Mouse (Mus musculus) monocyte, adult 59 days (primary cell): ENCODE results near the gene Tspo2. TPM values are rescaled to one million over a fixed set of nuclear protein-coding genes. Genes with fewer than 3 reads are reported as not detected.

Experiments used
- total RNA-seq, 2 experiments: library from RNA; stranded (reverse); gene quantifications; one replicate each; pipeline ENCODE4 v1.2.4; 2023

The Tspo2 gene
- total RNA-seq, result not detected

GRCm38 (mm10) chr17:48451353-48451675, at the start of gene Tspo2:
Tspo2 (minus strand) TSS chr17:48451522.

DNA sequence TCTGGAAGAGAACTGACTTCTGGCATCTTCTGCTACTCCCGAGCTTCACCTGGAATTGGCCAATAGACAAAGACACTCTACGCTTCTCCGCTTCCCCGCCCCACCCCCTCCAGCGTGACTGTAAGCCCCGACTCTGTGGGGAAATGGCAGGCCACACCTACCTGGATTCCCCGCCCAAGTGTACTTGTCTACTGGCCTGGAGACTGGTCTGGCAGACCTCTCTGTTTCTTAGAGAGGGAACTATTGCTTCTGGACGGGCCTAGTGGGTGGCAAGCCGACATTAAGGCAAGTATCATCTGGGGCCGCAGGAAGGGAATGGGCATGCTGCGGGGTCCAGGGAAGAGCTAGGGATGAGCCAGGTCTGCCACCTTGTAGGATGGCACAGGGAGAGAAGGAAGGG, 3.4 kb upstream of the Tspo2 start, which contains the start of gene Unc5cl:
Gene Unc5cl (plus strand): TSS at position 214 of the 400 bp plus-strand sequence.

DNA sequence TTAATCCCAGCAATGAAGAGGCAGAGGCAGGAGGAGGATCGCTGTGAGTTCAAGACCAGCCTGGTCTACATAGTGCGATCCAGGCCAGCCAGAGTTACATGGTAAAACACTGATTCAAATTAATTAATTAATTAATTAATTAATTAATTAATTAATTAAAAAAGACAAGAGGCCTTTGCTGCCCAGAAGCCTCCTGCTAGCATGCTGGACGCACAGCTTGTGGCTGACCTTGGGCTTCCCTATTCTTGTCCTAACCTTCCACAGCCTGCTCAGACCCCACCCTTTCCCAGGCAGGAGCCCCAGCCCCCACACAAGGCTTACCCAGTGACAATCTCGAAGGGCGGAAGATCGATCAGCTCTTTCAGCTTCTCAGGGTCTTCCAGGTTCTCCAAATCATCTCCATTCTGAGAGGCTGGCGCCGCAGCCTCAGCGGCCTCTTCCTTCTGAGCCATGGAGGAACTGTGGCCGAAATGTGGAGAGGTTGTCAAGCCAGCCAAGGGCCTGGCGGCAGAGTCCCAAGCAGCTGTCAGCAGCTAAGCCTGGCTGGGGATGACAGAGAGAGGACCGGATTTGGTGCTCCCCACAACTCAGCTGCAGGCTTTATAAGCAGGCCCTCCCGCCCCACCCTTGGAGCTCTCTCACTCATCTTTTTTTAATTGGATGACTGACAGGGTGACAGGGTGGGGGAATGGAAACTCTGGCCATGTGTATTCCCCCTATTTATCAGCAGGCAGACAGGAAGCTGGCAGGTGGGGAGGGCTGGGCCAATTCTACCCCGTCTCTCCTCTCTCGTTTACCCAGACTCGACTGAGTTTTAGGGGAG, 19.0 kb downstream of the Tspo2 start, which contains the start of gene Apobec2:
Gene Apobec2 (minus strand): TSS at position 773 of the 823 bp plus-strand sequence.

DNA sequence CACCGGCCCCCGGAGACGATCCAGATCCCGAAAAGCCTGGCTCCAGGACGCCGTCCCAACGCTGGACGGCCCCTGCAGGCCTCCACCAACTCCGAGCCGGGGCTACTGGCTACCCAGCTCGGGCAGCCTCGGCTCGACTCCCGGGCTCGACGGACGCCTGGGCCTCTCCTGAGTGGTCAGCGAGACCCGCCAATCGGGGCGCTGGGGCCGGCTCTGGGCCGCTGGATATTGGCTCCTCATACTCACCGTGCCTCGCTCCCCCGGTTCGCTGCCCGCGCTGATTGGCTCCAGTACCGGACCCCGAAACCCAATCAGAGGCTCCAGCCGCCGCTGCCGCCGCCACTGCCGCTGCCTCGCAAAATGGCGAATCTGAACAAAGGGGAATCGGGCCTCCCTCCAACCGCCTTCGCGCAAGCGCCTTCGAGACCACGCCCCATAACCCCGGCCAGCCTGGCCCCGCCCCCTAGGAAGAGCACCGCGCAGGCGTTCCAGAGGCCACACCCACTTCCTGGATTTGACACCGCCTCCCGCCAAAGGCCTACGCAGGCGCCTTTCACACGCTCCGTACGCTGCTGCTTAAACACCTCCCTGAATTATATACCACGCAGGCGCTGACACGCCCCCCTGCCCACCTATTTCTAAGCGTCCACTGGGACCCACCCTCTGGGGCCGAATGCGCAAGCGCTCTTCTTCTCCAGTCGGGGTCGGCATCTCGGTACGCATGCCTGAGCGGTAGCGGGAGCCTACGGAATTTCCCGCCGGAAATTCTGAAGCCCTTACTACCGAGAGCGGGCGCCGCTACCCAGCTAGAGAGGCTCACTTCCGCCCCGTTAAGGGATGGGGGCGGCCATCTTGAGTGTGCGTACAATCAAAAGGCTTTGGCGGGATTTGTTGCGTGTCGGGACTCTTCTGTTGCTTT, 41.7 kb downstream of the Tspo2 start, which contains the start of the genes Nfya and Oard1:
Gene Nfya (minus strand): TSS at position 527 of the 919 bp plus-strand sequence.
Gene Oard1 (plus strand): TSS at position 635 of the 919 bp plus-strand sequence.

Other genes with a start within 250 kb of the Tspo2 start
- 100 to 1,000 TPM; 130 to 138 TPM for gene Trem1, start 218.8 kb downstream of the Tspo2 start, total RNA-seq
- 100 to 1,000 TPM; 138 to 143 TPM for gene Trem3, start 203.7 kb downstream of the Tspo2 start, total RNA-seq
- gene Treml4, start 187.2 kb downstream of the Tspo2 start, total RNA-seq, result 100 to 1,000 TPM; 470 to 487 TPM
- gene Treml2, start 152.0 kb downstream of the Tspo2 start, total RNA-seq, result 1 to 10 TPM; 6.4 to 8.9 TPM
- 10 to 100 TPM; 30.5 to 42.2 TPM for gene B430306N03Rik, start 135.4 kb downstream of the Tspo2 start, total RNA-seq
- 10 to 100 TPM; 31.5 to 31.9 TPM for gene Trem2, start 105.1 kb downstream of the Tspo2 start, total RNA-seq
- gene Treml1, start 91.6 kb downstream of the Tspo2 start, total RNA-seq, result 1 to 10 TPM; 1.6 to 3.2 TPM
- gene Nfya, start 41.6 kb downstream of the Tspo2 start, total RNA-seq, result 100 to 1,000 TPM; 106 to 110 TPM
- gene Oard1, start 41.5 kb downstream of the Tspo2 start, total RNA-seq, result 10 to 100 TPM; 18.1 to 23.8 TPM
- not detected for gene Apobec2, start 18.6 kb downstream of the Tspo2 start, total RNA-seq
- gene Unc5cl, start 3.4 kb upstream of the Tspo2 start, total RNA-seq, result not detected